Mouse (Mus musculus) stomach, postnatal 0 days (tissue): Measurements from ENCODE around the gene Nup210. TPM values are rescaled to one million over a fixed set of nuclear protein-coding genes. Genes with fewer than 3 reads are reported as not detected.

ENCODE experiments used
- ATAC-seq: fragments of 200-750 bp; cut with Nextera tagmentation; 2 replicates; pipeline ENCODE4 v1.8.0; 2017; ENCODE audit not compliant: low FRiP score, low TSS enrichment
- DNase-seq: peaks from one replicate; pipeline ENCODE4 v3.0.0-alpha.2; 2016; ENCODE audit warnings: low spot score
- H3K27ac ChIP-seq: fragments of 300-500 bp; sonication (generic); replicated peaks from 2 replicates; pipeline ENCODE4 v1.5.1; 2014; ENCODE audit warnings: mild to moderate bottlenecking, control low read depth
- H3K27me3 ChIP-seq: fragments of 300-500 bp; sonication (generic); 2 replicates; pipeline ENCODE4 v1.6.1; 2014; ENCODE audit warnings: low read length; ENCODE audit not compliant: control insufficient read depth, insufficient read depth
- H3K36me3 ChIP-seq: fragments of 300-500 bp; sonication (generic); 2 replicates; pipeline ENCODE4 v1.6.1; 2014; ENCODE audit warnings: low read length, mixed read lengths; ENCODE audit not compliant: control insufficient read depth, insufficient read depth
- H3K4me1 ChIP-seq: fragments of 300-500 bp; sonication (generic); replicated peaks from 2 replicates; pipeline ENCODE4 v1.6.1; 2014; ENCODE audit warnings: antibody characterized with exemption; ENCODE audit not compliant: control insufficient read depth, insufficient read depth
- H3K4me2 ChIP-seq: fragments of 300-500 bp; sonication (generic); replicated peaks from 2 replicates; pipeline ENCODE4 v1.6.1; 2014; ENCODE audit warnings: low read depth, mild to moderate bottlenecking, control low read depth, moderate library complexity
- H3K4me3 ChIP-seq: fragments of 300-500 bp; sonication (generic); 2 replicates; pipeline ENCODE4 v1.5.1; 2014; ENCODE audit warnings: low read depth, low read length, control low read depth
- H3K9ac ChIP-seq: fragments of 300-500 bp; sonication (generic); 2 replicates; pipeline ENCODE4 v1.6.1; 2014; ENCODE audit warnings: mild to moderate bottlenecking, low read length, control low read depth, mixed read lengths
- H3K9me3 ChIP-seq: fragments of 300-500 bp; sonication (generic); 2 replicates; pipeline ENCODE4 v1.6.1; 2016; ENCODE audit warnings: low read length; ENCODE audit not compliant: control insufficient read depth
- CTCF ChIP-seq: IDR thresholded peaks from 2 replicates; pipeline ENCODE4 v1.5.1; 2016; ENCODE audit warnings: antibody characterized with exemption, low read depth, mild to moderate bottlenecking, moderate library complexity
- EP300 ChIP-seq: optimal IDR thresholded peaks from 2 replicates; pipeline ENCODE3; 2016; ENCODE audit warnings: antibody characterized with exemption
- whole genome bisulfite sequencing: fragments of 180-500 bp; shearing (Covaris S2); extraction: QIAGEN DNeasy Blood & Tissue Kit; methylation state at CpG from one replicate; pipeline ENCODE4 v1.1.7; 2014; 5-methylcytosine and 5-hydroxymethylcytosine counted together
- polyA plus RNA-seq: library from polyadenylated mRNA; unstranded; fragments of >200 nt; fragmentation: Nextera tagmentation; extraction: Ambion mirVana; gene quantifications from 2 replicates; pipeline ENCODE4 v1.2.1, GENCODE M21; 2015

Nup210 gene
- polyA plus RNA-seq, 1 experiment from 2014 or later: 2.4 TPM

DNA sequence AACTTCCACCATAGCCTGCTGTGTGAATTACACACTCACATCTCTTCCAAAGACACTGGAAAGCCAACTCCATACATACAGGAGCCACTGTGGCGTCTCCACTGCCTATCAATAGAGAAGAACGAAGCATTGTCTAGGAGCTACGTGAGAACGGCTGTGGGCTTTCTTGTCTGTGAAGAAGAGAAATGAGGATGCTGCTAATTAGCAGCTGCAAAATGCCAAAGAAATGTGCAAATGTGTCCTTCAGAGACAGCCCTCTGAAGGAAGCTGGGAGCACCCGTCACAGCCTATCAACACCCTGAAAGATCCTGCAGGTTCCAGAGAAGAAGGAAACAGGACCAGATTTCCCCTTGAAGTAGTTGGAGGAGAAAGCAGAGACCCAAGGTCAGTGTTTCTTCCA, 69.2 kb downstream of the Nup210 start:
- Histone ChIP-seq H3K36me3 (no peaks in the 10 kb centered on the region), H3K27me3 (no peaks in the 10 kb centered on the region), H3K4me2 (no peak overlapping the region), H3K4me3 (no peak overlapping the region), H3K27ac (no peak overlapping the region), H3K9ac (no peak overlapping the region), H3K9me3 (no peaks in the 10 kb centered on the region), H3K4me1 (no peaks in the 10 kb centered on the region)
- TF ChIP-seq CTCF (no peak), EP300 (no peak)
- no peak for DNase-seq
- ATAC-seq: no peak
- WGBS: 75% methylated on average over 5 of the region's 5 CpGs

DNA sequence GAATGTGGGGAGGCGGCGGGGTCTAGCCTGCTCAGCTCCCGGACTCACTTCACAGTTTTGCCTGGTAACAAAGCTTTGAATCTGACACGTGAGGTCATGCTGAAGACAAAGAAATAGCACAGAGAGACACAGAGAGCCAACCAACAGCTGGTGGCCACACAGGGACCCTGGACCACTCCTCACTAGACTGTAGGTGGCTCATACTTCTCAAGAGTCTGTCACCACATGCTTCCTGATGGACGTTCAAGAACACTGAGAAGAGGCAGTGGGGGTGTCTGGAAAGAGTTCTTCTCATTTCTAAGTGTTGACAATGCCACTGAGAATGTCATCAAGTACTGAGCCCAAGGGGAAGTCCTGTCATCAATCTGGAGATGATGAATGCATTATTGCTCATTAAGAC, 70.4 kb downstream of the Nup210 start:
- Histone ChIP-seq H3K4me2 (no peak overlapping the region), H3K27ac (no peak overlapping the region), H3K4me3 (no peak overlapping the region), H3K27me3 (no peaks in the 10 kb centered on the region), H3K4me1 (no peaks in the 10 kb centered on the region), H3K36me3 (no peaks in the 10 kb centered on the region), H3K9me3 (no peaks in the 10 kb centered on the region), H3K9ac (no peak overlapping the region)
- ATAC-seq: no peak
- no peak for DNase-seq
- WGBS: 79% methylated on average over 5 of the region's 5 CpGs
- TF ChIP-seq EP300: no peak

DNA sequence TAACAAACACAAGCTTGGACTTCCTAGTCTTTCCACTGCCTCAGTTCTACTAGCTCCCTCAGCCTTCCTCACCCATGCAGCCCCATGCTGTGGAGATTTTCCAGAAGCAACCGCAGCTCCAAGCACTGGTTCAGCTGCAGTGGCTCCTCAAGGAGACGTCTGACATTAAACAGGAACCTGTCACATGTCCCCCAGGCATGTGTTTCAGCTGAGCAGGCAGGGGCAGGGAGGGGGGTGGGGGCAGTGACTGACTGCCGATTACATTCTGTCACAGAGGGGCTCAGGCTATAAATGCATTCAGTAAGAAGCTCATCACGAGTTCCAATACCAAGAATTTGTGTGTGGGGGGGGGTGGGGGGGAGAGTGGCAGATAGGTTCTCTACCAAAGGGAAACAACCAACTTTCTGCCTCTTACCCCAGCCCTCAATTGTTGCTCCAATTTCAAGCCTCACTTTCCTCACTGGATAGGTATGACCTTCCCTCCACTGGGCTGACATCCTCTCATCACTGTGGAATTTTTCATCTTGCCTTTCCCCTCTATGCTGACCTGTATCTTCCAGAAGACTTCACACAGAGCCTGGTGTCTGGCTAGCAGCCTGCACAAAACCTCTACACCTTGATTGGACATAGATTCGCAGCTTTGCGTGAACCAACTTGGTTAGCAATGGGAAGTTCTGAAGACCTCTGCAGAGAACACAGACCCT, 71.8 kb downstream of the Nup210 start:
- no peak overlapping the region for H3K4me2 ChIP-seq
- peak; percentile 29; the same call in 1 of the 2 replicates for ATAC-seq
- no peaks in the 10 kb centered on the region for H3K4me1 ChIP-seq
- H3K36me3 ChIP-seq: no peaks in the 10 kb centered on the region
- H3K9me3 ChIP-seq: no peaks in the 10 kb centered on the region
- DNase-seq: no peak
- 55% methylated on average over 6 of the region's 6 CpGs for WGBS
- TF ChIP-seq EP300 (no peak), CTCF (no peak)
- no peak overlapping the region for H3K27ac ChIP-seq
- no peak overlapping the region for H3K4me3 ChIP-seq
- no peak overlapping the region for H3K9ac ChIP-seq
- no peaks in the 10 kb centered on the region for H3K27me3 ChIP-seq

DNA sequence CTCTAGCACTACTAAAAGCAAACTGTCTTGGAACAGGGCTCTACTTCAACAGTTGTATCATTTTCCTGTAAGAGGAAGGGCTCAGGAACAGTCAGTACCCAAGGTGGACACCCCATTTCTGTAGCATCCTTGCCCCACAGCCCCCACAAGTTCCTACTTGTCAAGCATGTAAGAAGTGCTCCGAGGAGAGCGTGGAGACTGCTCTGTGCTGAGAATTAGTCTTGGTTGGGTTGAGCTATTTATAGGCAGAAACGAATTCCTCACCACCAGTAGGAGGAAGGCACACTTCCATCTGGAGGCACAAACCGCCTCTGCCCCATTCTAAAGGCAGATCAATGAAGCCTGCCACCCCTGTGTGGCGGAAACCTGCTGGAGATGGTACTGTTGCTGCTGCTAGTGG, 75.3 kb downstream of the Nup210 start:
- Histone ChIP-seq H3K27me3 (no peaks in the 10 kb centered on the region), H3K27ac (no peak overlapping the region), H3K4me2 (no peak overlapping the region), H3K4me3 (no peak overlapping the region), H3K4me1 (no peaks in the 10 kb centered on the region), H3K36me3 (no peaks in the 10 kb centered on the region), H3K9me3 (no peaks in the 10 kb centered on the region), H3K9ac (no peak overlapping the region)
- DNase-seq (no peak), ATAC-seq (no peak)
- 55% methylated on average over 5 of the region's 5 CpGs for WGBS
- TF ChIP-seq EP300 (no peak), CTCF (no peak)

DNA sequence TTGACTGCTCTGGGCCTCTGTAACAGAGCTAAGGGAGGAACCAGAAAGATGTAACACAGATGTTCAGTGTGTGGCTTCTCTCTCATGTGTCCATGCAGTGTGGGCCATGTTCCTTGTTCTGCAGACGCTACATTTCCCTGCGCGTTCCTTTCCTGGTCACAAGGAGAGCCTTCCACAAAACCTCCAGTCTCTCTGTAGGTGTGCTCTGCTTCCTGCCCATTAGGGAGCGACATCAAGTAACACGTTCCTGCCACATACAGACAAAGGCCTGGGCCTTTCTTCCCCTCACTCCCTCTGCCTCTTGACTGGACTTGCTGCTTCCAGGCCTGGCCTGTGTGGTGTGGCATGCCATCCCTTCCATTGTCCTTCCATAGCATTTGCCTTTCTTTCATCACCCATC, 88.4 kb downstream of the Nup210 start:
- H3K9ac ChIP-seq: no peak overlapping the region
- no peak overlapping the region for H3K27ac ChIP-seq
- H3K4me2 ChIP-seq: no peak overlapping the region
- no peaks in the 10 kb centered on the region for H3K36me3 ChIP-seq
- no peaks in the 10 kb centered on the region for H3K27me3 ChIP-seq
- no peak for DNase-seq
- TF ChIP-seq EP300: no peak
- no peak for TF ChIP-seq CTCF
- H3K9me3 ChIP-seq: no peaks in the 10 kb centered on the region
- H3K4me1 ChIP-seq: no peaks in the 10 kb centered on the region
- no peak for ATAC-seq
- 80% methylated on average over 5 of the region's 5 CpGs for WGBS
- no peak overlapping the region for H3K4me3 ChIP-seq

DNA sequence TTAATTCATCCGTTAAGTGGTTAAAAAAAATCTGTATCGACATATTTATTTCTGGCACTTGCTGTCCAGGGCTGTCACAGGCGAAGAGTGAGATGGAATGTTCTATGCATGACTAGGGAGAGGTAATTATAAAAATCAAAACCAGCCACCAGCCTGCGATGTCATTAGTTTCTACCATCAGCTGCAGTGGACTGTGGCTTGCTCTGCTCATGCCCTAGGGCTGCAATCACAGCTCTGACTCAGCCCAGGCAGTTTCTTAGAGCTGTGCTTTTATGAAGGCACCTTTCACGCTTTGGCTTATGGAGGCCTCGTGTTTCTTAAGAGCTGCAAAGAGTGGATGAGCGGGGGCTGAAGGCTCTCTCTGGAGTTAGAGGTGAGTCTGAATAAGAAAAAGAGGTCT, 95.8 kb downstream of the Nup210 start:
- DNase-seq: no peak
- 80% methylated on average over 7 of the region's 7 CpGs for WGBS
- Histone ChIP-seq H3K4me1 (no peaks in the 10 kb centered on the region), H3K27ac (no peak overlapping the region), H3K36me3 (no peaks in the 10 kb centered on the region), H3K27me3 (no peaks in the 10 kb centered on the region), H3K4me3 (no peak overlapping the region), H3K4me2 (no peak overlapping the region), H3K9me3 (no peaks in the 10 kb centered on the region), H3K9ac (no peak overlapping the region)
- ATAC-seq: no peak
- TF ChIP-seq EP300: no peak
- TF ChIP-seq CTCF: no peak
